Mouse (Mus musculus) limb, embryonic 14.5 days (tissue): Measurements from ENCODE around the gene Cacna2d3. TPM values are rescaled to one million over a fixed set of nuclear protein-coding genes. Genes with fewer than 3 reads are reported as not detected.

Experiments
- ATAC-seq: fragments of 200-750 bp; cut with Nextera tagmentation; 2 replicates; pipeline ENCODE4 v1.8.0; 2017; ENCODE audit warnings: low read depth, moderate number of reproducible peaks, moderate TSS enrichment; ENCODE audit not compliant: low FRiP score
- DNase-seq: peaks from one replicate; pipeline ENCODE4 v3.0.0-alpha.2; 2015; ENCODE audit warnings: low spot score
- H3K27ac ChIP-seq: fragments of 300-500 bp; sonication (generic); replicated peaks from 2 replicates; pipeline ENCODE4 v1.5.1; 2014; ENCODE audit warnings: low read depth, mild to moderate bottlenecking, low read length, moderate library complexity, mixed read lengths
- H3K27me3 ChIP-seq: fragments of 300-500 bp; sonication (generic); 2 replicates; pipeline ENCODE4 v1.6.1; 2014; ENCODE audit warnings: low read length, mixed read lengths; ENCODE audit not compliant: control insufficient read depth, insufficient read depth
- H3K36me3 ChIP-seq: fragments of 300-500 bp; sonication (generic); 2 replicates; pipeline ENCODE4 v1.6.1; 2014; ENCODE audit warnings: mild to moderate bottlenecking, low read length, moderate library complexity, mixed read lengths; ENCODE audit not compliant: control insufficient read depth, insufficient read depth
- H3K4me1 ChIP-seq: fragments of 300-500 bp; sonication (generic); 2 replicates; pipeline ENCODE4 v1.6.1; 2014; ENCODE audit warnings: antibody characterized with exemption, low read length, mixed read lengths; ENCODE audit not compliant: control insufficient read depth, insufficient read depth
- H3K4me2 ChIP-seq: fragments of 300-500 bp; sonication (generic); replicated peaks from 2 replicates; pipeline ENCODE4 v1.6.1; 2014; ENCODE audit warnings: low read depth, mild to moderate bottlenecking, low read length, moderate library complexity; ENCODE audit not compliant: severe bottlenecking
- H3K4me3 ChIP-seq: fragments of 300-500 bp; sonication (generic); replicated peaks from 2 replicates; pipeline ENCODE4 v1.5.1; 2014; ENCODE audit warnings: low read length
- H3K9ac ChIP-seq: fragments of 300-500 bp; sonication (generic); 2 replicates; pipeline ENCODE4 v1.6.1; 2014; ENCODE audit warnings: mild to moderate bottlenecking, low read depth, low read length, moderate library complexity; ENCODE audit not compliant: severe bottlenecking
- H3K9me3 ChIP-seq: fragments of 300-500 bp; sonication (generic); 2 replicates; pipeline ENCODE4 v1.6.1; 2016; ENCODE audit warnings: low read length; ENCODE audit not compliant: control insufficient read depth
- POLR2A ChIP-seq: fragments of 200-500 bp; IDR thresholded peaks from 2 replicates; pipeline ENCODE4 v1.8.0; 2012; ENCODE audit warnings: inconsistent platforms, mild to moderate bottlenecking, moderate library complexity, borderline replicate concordance; ENCODE audit not compliant: insufficient read depth, insufficient read length; ENCODE audit errors: extremely low read depth
- WGBS: fragments of 180-500 bp; shearing (Covaris S2); extraction: QIAGEN DNeasy Blood & Tissue Kit; methylation state at CpG from one replicate; pipeline ENCODE4 v1.1.7; 2014; 5-methylcytosine and 5-hydroxymethylcytosine counted together
- polyA plus RNA-seq, 2 experiments: library from polyadenylated mRNA; depleted of rRNA in 1 of 2; stranded (reverse) in 1 of 2; unstranded in 1 of 2; fragments of >200 nt; fragmentation: Nextera tagmentation in 1 of 2; extraction: Ambion mirVana in 1 of 2; gene quantifications; 2 replicates each; pipeline versions ENCODE4 v1.2.1 to v1.2.3; 2012 to 2014

Cacna2d3 gene
- polyA plus RNA-seq, 2 experiments = 4.9 to 6.3 TPM

- no peak overlapping the region for H3K9ac ChIP-seq
- DNase-seq (no peak), ATAC-seq (no peak)
- H3K36me3 ChIP-seq = no peaks in the 10 kb centered on the region
- H3K4me2 ChIP-seq = no peak overlapping the region
- no peaks in the 10 kb centered on the region for H3K9me3 ChIP-seq
- H3K27me3 ChIP-seq = no peaks in the 10 kb centered on the region
- H3K27ac ChIP-seq = no peak overlapping the region
- TF ChIP-seq POLR2A = no peak
- no peaks in the 10 kb centered on the region for H3K4me1 ChIP-seq
- WGBS = 58% methylated on average over 9 of the region's 9 CpGs
- no peak overlapping the region for H3K4me3 ChIP-seq
Observed at GRCm38 (mm10) chr14:29040606-29041364, 680.9 kb downstream of the Cacna2d3 start.

- Histone ChIP-seq H3K4me2 (no peak overlapping the region), H3K27me3 (no peaks in the 10 kb centered on the region), H3K4me3 (no peak overlapping the region), H3K9ac (no peak overlapping the region), H3K4me1 (no peaks in the 10 kb centered on the region), H3K27ac (no peak overlapping the region), H3K36me3 (no peaks in the 10 kb centered on the region), H3K9me3 (no peaks in the 10 kb centered on the region)
- ATAC-seq = no peak
- DNase-seq = no peak
- WGBS = 68% methylated on average over 5 of the region's 5 CpGs
- TF ChIP-seq POLR2A = no peak
Observed at GRCm38 (mm10) chr14:29038246-29038645, 683.4 kb downstream of the Cacna2d3 start.

GRCm38 (mm10) chr14:29031858-29032395 is 689.7 kb downstream of the Cacna2d3 start:
- H3K4me3 ChIP-seq = no peak overlapping the region
- H3K9me3 ChIP-seq = no peaks in the 10 kb centered on the region
- H3K27me3 ChIP-seq = no peaks in the 10 kb centered on the region
- ATAC-seq (no peak), DNase-seq (no peak)
- H3K9ac ChIP-seq = no peak overlapping the region
- H3K4me1 ChIP-seq = peaks cover 8% of the 10 kb centered on the region
- H3K36me3 ChIP-seq = no peaks in the 10 kb centered on the region
- 83% methylated on average over 1 of the region's 1 CpGs for WGBS
- no peak overlapping the region for H3K27ac ChIP-seq
- no peak for TF ChIP-seq POLR2A
- no peak overlapping the region for H3K4me2 ChIP-seq

GRCm38 (mm10) chr14:29030519-29030918 is 691.1 kb downstream of the Cacna2d3 start:
- Histone ChIP-seq H3K4me2 (no peak overlapping the region), H3K27me3 (no peaks in the 10 kb centered on the region), H3K27ac (no peak overlapping the region), H3K4me3 (no peak overlapping the region), H3K36me3 (no peaks in the 10 kb centered on the region), H3K4me1 (peaks cover 8% of the 10 kb centered on the region), H3K9me3 (no peaks in the 10 kb centered on the region), H3K9ac (no peak overlapping the region)
- WGBS = 45% methylated on average over 9 of the region's 9 CpGs
- ATAC-seq = no peak
- DNase-seq = no peak
- no peak for TF ChIP-seq POLR2A

GRCm38 (mm10) chr14:29029896-29030420 is 691.7 kb downstream of the Cacna2d3 start:
- 0 out of 2 replicates have a peak overlapping the region, but pooled peaks have one; percentile 3 for H3K27ac ChIP-seq
- H3K4me1 ChIP-seq = peaks cover 8% of the 10 kb centered on the region

More at GRCm38 (mm10) chr14:29029896-29030420, 691.7 kb downstream of the Cacna2d3 start:
- ATAC-seq (no peak), DNase-seq (no peak)
- H3K9me3 ChIP-seq = no peaks in the 10 kb centered on the region
- H3K9ac ChIP-seq = no peak overlapping the region
- no peak overlapping the region for H3K4me2 ChIP-seq
- no peak for TF ChIP-seq POLR2A
- no peaks in the 10 kb centered on the region for H3K36me3 ChIP-seq
- H3K27me3 ChIP-seq = no peaks in the 10 kb centered on the region
- no peak overlapping the region for H3K4me3 ChIP-seq
- 58% methylated on average over 11 of the region's 11 CpGs for WGBS
